Mouse (Mus musculus) kidney, adult 8-10 months (tissue): ENCODE measurements around the gene Fyb.

Experiments used
- DNase-seq, 2 experiments: peaks; one replicate each; pipeline ENCODE4 v3.0.0; 2022

The Fyb gene

GRCm38 (mm10) chr15:6666072-6666471 is 143.4 kb downstream of the Fyb start:
- no peak for DNase-seq

- DNase-seq: no peak
Measured at GRCm38 (mm10) chr15:6668793-6669437, 146.3 kb downstream of the Fyb start.

GRCm38 (mm10) chr15:6678479-6678878 is 155.8 kb downstream of the Fyb start:
- DNase-seq: no peak

- peak in 1 of 2 experiments; percentile 28 for DNase-seq
Measured at GRCm38 (mm10) chr15:6702164-6702563, 179.5 kb downstream of the Fyb start.

- no peak for DNase-seq
Measured at GRCm38 (mm10) chr15:6705351-6705901, 182.8 kb downstream of the Fyb start.

- peak; percentile 61 to 67 for DNase-seq
Measured at GRCm38 (mm10) chr15:6707551-6707935, 184.9 kb downstream of the Fyb start.

GRCm38 (mm10) chr15:6707936-6708525 is 185.4 kb downstream of the Fyb start, which contains the start of gene Rictor:
TSS of gene Rictor (plus strand) at chr15:6708379.
- DNase-seq: peak; percentile 58 to 74

- peak in 1 of 2 experiments; percentile 20 for DNase-seq
Measured at GRCm38 (mm10) chr15:6708526-6709441, 186.1 kb downstream of the Fyb start.

GRCm38 (mm10) chr15:6709618-6710017 is 187.0 kb downstream of the Fyb start:
- no peak for DNase-seq

- no peak for DNase-seq
Measured at GRCm38 (mm10) chr15:6710341-6710740, 187.7 kb downstream of the Fyb start.

GRCm38 (mm10) chr15:6711226-6711625 is 188.6 kb downstream of the Fyb start:
- DNase-seq: no peak
